Mouse (Mus musculus): ENCODE data around the gene Trim62.

The Trim62 gene

DNA sequence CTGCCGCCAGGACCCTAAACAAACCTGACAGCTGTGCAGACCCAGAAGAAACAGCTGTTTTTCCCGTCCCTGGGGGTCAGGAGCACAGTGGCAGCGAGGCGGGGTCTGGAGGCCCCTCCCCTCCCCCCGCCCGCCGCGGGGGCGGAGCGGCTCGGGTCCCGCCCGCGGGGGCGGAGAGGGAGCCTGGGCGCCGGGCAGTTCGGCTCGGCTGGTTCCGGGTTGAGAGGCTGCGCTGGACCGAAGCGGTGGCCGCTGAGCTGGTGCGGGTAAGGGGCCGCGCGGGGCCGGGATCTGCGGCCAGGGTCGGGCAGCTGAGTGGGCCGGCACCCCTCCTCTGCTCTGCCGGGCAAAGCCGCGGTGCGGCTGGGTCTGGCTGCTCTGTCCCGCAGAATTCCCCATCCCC is at the start of gene Trim62:
Gene Trim62 (plus strand): TSS at position 202 of the 403 bp plus-strand sequence.
- DNase-seq = peak; percentile 93

DNA sequence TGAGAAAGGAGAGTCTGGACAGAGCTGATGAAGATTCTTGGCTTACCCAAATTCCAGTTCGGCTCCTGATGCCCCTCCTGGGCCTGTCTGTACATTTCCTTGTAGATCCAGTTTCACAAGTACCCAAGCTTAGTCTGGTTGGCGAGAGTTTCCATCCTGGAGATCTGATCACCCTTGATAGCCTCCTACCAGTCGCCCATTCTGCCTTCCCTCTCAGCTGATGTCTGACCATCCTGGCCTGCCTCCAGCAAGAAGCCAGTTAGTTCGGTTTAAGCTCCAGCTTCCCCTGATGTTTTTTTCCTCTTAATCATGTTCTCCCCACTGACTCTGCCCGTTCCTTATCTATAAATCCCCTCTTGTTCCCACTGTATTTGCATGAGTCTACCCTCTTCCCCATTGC is 45.2 kb upstream of the Trim62 start:
- no peak for DNase-seq

DNA sequence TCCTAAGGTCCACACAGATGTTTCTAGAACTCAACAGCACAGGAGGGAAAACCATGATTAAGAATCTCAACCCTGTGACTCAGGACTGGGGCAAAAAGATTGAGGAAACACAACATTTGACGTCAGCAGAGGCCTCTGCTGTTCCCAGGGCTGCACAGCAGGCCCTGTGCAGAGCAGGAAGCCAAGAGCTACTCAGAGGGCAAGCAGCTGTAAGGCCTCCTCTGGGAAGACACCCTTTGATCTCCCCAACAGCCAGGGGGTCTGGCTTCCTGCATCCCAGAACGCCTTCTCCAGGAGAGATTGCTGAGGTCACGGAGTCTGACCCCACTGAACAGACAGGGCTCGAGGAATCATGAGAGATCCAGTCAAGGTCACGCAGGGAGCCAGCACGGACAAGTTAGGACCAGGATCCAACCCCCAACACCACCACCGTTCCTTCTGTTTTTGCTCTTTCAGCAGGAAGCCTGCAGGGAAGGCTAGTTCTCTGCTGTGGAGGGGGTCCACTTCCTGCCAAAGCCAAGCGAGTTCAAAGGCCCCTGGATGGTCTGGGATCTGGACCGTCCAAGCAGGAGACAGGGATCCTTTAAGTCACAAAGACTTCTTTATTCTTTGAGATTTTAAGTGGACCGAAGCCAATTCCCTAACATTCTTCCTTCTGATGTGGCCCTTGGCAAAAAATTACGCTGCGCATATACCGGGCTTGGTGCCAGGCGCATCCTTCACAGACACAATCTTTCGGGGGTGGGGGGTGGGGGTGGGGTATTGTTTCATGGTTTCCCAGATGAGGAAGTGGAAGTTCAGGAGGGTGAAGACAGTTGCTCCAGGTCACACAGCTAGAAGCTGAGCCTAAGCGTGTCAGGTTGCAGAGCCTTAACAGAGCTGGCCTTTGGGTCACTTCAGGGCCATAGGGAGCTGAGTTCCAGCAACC is 43.3 kb upstream of the Trim62 start:
- peak; percentile 58 for DNase-seq

DNA sequence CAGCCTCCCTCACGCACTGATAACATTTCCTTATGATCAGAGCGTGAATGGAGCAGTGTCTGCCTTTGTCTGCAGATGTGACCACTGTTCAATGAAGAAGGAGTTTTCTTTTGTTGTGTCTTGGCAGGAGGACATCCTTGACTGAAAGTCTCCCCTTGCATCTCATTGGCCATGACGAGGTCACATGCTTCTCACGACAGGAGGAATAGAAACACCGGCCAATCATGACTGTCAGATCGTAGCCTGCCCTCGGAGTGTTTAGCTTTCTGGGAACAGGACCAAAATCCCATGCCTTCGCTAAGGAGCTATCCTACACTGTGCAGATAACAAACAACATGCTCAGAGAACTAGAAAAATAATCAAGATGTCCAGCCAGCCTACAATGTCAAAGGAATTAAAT is 42.1 kb upstream of the Trim62 start:
- DNase-seq = peak; percentile 29

DNA sequence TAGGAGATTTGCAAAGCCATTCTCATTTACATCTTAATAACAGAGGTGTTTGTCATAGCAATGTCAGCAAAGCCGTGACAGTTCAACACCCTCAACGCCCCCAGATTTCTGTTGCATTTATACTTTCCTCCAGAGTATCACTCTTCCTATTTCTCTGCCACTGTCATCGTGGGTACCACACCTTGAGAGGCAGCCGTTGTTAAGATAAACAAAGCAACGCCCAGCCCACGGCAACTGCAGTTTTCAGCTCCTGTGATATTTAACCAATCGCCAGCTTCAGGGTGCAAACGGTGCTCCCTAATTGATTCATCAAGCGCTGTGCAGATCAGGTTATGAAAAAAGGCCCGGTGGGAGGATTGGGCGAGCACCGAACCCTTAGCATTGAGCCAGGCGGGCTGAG is 38.8 kb upstream of the Trim62 start:
- no peak for DNase-seq

DNA sequence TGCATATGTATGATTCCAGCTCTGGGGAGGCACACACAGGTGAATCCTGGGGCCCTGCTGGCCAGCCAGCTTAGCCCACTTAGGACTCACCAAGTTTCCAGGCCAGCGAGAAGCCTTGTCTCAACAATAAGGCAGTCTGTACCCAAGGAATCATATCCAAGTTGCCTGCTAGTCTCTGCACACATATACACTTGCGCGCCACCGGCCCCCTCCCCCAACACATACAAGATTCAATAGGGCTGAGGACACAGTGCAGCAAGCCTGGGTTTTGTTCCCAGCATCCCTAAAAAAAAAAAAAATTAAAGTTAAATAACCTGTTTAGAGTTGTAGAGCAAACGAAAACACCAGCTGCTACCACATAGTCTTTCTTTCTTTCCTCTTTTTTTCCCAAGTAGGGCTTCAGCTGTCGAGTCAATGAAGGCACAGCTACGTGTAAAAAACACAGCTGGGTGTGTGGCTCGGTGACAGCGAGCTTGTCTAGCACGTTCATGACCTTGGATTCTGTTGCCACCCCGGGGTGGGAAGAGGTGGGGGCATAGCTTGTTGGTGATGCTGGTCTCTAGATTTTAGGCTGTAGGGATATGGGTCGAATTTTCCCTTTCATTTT is 37.9 kb upstream of the Trim62 start:
- no peak for DNase-seq

DNA sequence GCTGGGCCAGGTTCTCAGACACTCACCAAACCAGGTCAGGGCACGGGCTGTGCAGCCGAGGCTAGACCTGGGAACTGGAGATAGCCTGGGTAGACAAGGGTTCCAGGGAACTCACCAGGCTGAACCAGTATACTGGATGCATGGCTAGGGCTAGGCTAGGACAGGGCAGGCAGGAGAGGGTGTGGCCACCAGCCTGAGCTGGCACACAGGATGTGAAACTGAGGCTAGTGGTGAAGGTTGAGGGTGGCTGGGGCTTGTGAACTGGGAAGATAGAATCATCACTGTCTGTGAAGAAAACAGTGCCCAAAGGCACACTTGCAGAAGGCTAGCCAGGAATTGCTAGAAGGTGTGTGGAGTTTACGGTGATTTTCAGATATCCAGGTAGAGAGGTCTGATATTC is 34.4 kb upstream of the Trim62 start:
- no peak for DNase-seq

DNA sequence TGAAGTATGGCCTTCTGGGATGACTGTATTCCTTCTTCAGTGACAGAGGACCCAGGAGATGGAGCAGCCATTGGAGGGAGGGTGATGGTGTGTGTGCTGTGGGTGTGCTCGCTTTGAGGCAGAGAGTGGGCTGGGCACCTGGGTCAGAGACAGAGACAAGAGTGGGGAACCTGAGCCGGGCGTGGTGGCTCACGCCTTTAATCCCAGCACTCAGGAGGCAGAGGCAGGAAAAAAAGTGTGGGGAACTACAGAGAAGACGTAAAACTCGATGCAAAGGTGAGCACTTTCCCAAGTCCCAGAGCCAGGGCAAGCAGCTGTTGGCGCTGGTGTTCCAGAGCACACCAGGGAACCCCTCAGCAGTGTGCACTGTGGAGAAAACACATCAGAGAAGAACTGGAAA is 33.7 kb upstream of the Trim62 start:
- DNase-seq = no peak

DNA sequence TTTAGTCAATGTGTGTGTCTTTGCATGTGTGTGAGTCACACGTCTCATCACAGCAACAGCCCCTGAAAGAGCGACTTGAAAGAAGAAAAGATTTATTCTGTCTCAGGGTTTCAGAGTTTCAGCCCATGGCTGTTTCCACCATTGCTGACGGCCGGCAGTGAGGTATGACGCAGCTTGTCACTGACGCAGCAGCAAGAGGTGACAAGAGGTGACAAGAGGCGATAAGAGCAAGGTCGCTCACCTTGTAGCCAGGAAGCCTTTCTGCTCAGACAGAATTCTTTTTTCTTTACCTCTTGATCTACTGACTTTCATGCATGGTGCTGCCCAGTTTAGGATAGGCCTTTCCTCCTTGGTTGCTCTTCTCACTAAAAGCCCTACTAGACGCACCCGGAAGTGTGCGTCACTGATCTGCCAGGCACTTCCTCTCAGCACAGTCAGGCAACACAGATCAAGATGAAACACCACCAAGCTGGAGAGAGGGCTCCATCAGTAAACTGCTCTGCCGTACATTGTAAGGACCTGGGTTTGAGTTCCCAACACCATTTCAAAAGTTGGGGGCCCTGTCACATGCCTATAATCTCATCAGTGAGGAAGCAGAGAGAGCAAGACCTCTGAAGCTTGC is 31.0 kb upstream of the Trim62 start:
- no peak for DNase-seq

DNA sequence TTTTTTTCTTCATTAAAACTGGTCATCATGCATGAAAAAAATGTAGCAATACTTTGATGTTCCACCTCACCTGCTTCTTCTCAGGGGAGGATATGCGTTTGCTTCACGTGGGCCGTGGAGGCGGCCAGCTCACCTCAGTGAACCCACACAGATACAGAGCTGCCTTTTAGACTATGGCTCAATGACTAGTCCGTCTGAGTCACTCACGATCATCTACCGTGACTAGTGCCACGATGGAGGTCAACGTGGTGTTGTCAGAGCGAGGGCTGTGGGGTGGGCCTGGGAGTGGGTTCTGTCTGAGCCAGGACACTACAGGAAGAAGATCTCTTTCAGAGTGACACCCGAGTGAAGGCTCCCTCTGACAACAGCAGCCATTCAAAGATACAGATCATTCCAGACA is 30.3 kb upstream of the Trim62 start:
- DNase-seq = no peak

DNA sequence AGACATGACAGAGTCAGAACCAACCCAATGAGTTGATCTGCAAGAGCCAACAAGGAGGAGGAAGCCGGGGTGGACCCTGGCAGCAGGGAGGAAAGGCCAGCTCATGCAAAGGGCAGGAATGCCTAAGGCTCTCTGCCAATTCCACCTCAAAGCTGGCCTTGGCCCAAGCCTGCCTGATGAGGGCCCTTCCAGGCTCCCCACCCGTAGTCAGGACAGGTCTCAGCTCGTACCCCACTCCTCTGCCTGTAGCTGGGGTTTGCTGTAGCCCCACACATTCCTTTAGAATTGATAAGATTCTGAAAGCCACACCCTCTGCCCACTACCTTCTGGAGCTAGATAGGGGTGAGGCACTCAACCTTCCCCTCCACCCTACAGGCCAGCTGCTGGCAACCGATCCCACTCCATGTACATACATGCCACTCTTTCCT is 27.8 kb upstream of the Trim62 start:
- DNase-seq = no peak

DNA sequence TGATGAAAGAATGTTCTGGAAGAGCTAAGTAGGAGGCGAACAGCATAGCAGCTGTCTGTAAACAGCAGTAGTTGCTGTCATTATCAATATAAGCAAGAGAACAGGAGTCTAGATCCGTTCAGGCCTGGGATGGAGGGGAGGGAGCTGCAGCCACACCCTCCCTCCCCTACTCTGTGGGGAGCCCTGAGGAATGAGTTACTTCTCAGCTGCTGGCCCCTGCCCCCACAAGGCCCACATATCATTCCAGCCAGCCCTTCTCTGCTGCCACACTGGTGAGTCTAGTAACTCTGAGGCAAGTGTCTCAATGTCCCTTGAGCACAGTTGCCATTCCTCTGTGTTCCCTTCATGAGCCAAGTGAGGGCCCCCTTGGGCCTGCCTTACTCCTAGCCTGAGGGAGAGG is 26.2 kb upstream of the Trim62 start:
- no peak for DNase-seq

DNA sequence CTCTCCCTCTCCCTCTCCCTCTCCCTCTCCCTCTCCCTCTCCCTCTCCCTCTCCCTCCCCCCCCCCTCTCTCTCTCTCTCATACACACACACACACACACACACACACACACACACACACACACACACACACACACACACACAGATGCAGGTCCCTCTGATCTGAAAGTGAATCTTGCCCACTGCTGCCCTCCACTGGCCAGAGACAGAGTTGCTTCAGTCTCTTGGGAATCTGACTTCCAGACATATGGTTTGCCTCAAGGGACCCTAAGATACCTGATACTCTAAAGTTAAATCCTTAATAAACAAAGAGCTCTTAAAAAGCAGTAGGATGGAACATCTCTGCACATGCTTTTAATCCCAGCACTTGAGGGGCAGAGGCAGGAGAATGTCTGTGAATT is 25.2 kb upstream of the Trim62 start:
- DNase-seq = peak; percentile 72

DNA sequence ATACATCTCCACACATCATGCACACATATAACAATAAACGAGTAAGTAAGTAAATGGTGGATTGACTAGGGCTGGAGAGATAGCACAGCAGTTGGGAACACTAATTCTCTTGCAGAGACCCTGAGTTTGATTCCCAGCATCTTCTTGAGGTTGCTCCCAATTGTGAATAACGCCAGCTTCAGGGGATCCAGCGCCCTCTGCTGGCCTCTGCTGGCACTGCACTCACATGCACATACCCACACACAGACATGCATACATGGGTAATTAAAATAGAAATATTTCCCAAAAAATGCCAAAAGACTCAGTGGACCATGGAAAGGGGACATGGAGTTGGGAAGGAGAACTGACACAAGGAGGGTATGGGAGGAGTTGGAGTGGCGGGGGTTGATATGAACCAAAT is 24.5 kb upstream of the Trim62 start:
- DNase-seq = no peak

DNA sequence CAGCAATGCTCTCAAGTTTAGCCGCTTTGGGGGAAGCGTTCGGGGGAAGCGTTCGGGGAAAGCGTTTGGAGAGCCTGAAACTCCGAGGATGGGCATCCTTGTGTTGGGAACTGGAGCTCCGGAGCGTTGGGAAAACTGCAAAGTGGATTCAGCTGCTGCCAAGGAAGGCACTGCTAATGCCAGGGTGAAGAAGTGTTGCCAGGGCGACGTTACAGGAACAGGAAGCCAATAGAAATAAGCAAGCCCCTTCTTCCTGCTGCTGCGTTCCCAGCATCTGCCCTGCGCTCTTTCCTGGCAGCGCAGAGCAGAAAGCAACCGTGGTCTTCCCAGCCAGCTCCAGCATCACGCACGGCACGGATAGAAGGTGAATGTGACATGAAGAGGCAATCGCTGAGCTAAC is 10.4 kb upstream of the Trim62 start:
- no peak for DNase-seq

DNA sequence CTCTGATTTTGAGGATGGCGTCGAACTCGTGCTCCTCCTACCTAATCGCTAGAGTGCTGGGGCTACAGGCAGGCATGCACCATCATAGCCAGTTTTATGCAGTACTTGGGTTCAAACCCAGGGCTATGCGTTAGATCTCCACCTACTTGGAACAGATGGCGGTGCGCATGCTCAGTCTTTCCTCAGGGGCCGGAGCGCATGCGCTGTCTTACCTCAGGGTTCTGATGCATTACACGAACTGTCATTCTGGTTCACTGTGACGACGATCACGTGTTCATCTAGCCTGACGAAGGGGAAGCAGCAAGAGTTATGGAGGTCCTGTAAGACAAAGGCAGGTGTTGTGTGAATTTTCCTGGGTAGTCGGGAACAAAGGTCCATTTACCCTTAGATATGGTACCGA is 9.3 kb upstream of the Trim62 start:
- no peak for DNase-seq

DNA sequence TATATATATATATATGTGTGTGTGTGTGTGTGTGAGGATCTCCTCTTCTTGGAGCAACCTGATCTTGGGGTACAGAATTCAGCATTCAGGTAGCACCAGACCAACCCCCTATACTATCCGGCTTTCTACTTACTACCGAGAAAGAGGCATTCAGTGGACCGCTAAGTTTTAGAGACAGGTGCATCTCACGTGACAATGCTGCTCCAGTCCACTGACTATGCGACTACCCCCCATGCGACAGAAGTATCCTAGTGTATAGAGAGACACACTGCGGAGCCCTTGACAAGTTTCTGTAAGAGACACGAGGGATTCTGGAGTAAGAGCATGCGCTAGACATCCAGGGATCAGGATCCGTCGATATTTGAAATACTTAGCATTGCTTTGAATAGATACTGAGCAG is 7.9 kb upstream of the Trim62 start:
- DNase-seq = no peak

DNA sequence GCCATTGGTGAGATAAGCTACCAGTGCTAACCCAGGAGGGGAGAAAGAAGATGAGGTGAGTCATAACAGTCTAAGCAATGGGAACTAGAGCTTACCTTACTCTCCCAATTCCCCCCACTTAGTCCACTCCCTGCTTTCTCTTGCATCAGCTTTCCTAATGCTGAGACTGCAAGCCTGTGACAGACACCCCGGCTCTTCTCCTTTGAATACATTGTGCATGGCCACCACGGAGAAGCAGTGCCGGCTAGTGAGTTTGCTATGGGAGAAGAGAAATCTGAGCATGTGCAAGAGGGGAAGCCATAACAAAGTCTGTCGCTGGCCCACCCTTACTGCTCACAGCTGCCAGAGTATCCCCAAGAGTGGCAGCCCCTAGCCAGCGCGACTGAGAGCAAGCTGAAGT is 5.9 kb upstream of the Trim62 start:
- no peak for DNase-seq

DNA sequence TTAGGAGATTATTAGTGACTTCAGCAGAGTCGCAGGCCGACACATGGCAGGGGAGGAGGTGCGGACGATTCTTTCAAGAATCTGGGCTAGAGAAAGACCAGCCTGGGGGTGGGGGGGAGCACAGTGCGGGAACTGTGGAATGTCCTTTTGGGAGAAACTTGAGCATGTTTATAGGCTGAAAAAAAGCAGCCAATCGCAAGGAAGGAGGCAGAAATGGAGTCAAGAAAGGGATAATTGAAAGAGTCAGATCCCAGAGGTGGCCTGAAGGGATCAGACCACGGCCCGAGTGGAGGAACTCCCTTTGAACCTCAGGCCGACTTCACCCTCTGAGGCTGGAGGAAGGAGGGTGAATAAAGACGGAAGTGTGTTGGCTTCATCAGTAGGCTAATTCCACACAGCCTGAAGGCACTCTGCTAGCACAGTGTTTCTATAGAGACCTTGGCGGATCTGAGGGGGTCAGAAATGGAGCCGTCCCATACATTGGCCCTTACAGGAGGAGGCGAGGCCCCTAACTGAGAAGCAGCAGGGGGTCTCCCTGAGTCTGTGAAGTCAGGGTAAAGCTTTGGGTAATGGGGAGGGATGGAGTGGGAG is 4.4 kb upstream of the Trim62 start:
- peak; percentile 67 for DNase-seq

DNA sequence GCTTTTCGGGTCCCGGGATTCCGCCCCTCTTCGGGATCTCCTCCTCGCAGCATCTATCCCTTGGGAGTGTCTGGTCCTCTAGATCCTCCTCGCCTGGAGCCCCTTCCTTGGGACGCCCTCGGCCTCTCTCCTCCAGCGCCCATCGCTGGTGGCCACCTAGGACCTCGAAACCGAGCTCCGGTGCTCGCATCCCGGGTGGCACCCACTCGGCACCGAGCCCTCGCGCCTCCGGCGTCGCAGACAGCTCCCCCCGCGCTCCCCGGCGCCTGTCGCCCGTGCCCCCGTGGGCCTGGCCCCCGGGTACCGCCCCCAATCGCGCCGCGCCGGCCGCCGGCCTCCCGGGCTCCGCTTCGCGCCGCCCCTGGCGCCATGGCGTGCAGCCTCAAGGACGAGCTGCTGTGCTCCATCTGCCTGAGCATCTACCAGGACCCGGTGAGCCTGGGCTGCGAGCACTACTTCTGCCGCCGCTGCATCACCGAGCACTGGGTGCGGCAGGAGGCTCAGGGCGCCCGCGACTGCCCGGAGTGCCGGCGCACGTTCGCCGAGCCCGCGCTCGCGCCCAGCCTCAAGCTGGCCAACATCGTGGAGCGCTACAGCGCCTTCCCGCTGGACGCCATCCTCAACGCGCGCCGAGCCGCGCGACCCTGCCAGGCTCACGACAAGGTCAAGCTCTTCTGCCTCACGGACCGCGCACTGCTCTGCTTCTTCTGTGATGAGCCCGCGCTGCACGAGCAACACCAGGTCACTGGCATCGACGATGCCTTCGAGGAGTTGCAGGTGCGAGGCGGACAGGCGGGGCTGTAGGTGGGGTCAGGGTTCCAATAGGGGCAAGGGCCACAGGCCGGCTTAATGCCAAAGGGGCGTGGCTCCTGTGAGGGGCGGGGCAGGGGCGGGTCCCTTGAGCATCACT is 676 bp downstream of the Trim62 start:
- peak; percentile 71 for DNase-seq

DNA sequence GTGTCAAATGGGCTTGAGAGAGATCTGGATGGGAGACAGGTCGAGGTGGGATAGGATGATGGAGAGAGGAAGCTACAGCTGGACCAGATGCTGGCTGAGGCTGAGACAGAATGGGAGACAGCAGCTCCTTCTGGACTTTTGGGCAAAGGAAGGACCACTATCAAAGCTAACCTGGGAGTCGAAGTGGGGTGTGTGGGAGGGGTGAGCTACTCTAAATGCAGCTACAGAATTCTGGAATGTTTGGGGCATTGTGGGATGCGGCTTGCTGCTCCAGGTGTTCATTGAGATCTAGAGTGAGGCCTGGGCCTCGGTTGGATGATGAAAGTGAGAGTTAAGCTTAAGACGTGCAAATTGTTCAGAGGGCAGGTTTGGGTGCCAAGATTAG is 1.3 kb downstream of the Trim62 start:
- no peak for DNase-seq

DNA sequence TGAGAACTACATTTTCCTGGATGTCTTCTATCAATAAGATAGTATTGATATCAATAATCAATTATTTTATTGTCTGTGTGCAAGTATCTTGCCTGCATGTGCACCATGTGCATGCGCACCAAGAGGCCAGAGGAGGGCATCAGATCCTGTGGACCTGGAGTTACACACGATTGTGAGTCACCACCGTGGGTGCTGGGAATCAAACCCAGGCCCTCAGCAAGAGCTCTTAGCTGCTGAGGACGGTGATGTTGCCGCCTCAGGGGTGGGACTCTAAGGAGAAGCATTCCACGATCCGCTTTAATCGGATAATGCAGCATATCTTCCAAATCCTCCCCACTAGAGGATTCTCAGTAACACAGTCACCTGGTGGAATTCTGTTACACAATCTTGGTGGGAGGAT is 2.2 kb downstream of the Trim62 start:
- DNase-seq = no peak

DNA sequence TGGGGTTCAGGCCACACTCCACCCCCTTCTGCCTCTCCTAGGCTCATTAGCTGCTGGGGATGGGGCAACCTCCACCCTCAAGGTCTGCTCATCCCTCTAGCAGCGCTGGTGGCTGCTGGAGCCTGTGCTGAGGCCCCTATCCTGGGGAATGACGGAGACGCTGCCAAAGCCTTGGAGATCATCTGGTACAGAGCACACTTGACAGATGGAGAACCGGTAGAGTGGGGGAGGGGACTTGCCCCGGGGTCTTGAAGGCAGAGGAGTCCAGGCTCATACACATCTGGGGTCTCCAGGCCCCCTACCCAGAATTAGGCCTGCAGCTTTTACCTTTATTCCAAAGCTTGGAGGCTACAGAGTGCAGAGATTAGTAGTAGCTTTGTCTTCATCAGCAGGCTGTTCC is 3.2 kb downstream of the Trim62 start:
- DNase-seq = no peak
